Mouse (Mus musculus): Measurements from ENCODE around the gene A4gnt. TPM values are rescaled to one million over a fixed set of nuclear protein-coding genes. Genes with fewer than 3 reads are reported as not detected.
A peak's percentile ranks its signal among the peaks of the same experiment; 100 is the strongest.
"Not testable (repeated sequence)": the region's sequence is repeated elsewhere in the genome, so short reads cannot be mapped to it uniquely, and the experiment has no call there.

A4gnt gene
- total and polyA plus RNA-seq, 3 experiments, result not detected

- peaks cover 1% of the 10 kb centered on the region for H3K27me3 ChIP-seq (replicated peaks)
- H3K4me3 ChIP-seq (replicated peaks in 1 of 3; ENCODE audit: low read depth in 2 of 3, low read length in 2 of 3, poor library complexity in 1 of 3), result no peak overlapping the region
- H3K4me1 ChIP-seq (ENCODE audit: control insufficient read depth in 1 of 2, insufficient read depth in 2 of 2), result no peaks in the 10 kb centered on the region
- in situ Hi-C loops (cut with MboI; ENCODE audit: low pct_ligation_motif_present, low pct_unique_long_range_greater_than_20kb, low sequenced_read_pairs), result no loop called here
- no peak overlapping the region for H3K27ac ChIP-seq (ENCODE audit: insufficient read depth, low read depth)
- peaks cover 15 to 28% of the 10 kb centered on the region in 2 experiments for H3K36me3 ChIP-seq (replicated peaks in 1 of 2; ENCODE audit: control insufficient read depth in 1 of 2, insufficient read depth in 1 of 2, low read length in 1 of 2)
- H3K79me2 ChIP-seq (replicated peaks; ENCODE audit: control insufficient read depth, extremely low read depth, insufficient read depth, poor library complexity, severe bottlenecking), result no peaks in the 10 kb centered on the region
- no peak overlapping the region for H3K4me2 ChIP-seq (ENCODE audit: insufficient read depth, low read depth, poor library complexity, severe bottlenecking)
- TF ChIP-seq TCF12 (IDR thresholded peaks at IDR 0.05; ENCODE audit: low read depth, low read length) (no peak), RAD21 (IDR thresholded peaks at IDR 0.05; ENCODE audit: low read depth, low read length) (peak; percentile 40), USF1 (IDR thresholded peaks at IDR 0.05; ENCODE audit: low read depth, low read length) (no peak), ELF1 (IDR thresholded peaks at IDR 0.05; ENCODE audit: low read depth, low read length) (no peak), RCOR1 (conservative IDR thresholded peaks at IDR 0.05; ENCODE audit: low read depth, low read length) (no peak), MAFK (IDR thresholded peaks at IDR 0.05; ENCODE audit: insufficient replicate concordance, low read length) (no peak), CTCF (conservative IDR thresholded peaks at IDR 0.05 in 1 of 2, IDR thresholded peaks at IDR 0.05 in 1 of 2; ENCODE audit: low read depth in 2 of 2, low read length in 2 of 2) (peak; percentile 80 to 95), MXI1 (IDR thresholded peaks at IDR 0.05; ENCODE audit: low read depth, low read length) (no peak), ZKSCAN1 (IDR thresholded peaks at IDR 0.05; ENCODE audit: borderline replicate concordance, low read depth, low read length) (no peak), SMC3 (IDR thresholded peaks at IDR 0.05; ENCODE audit: low read depth, low read length) (peak; percentile 56), MEF2A (IDR thresholded peaks at IDR 0.05; ENCODE audit: borderline replicate concordance, low read depth, low read length) (no peak), HCFC1 (IDR thresholded peaks at IDR 0.05; ENCODE audit: low read depth, low read length) (no peak)
- DNase-seq (ENCODE audit: extremely low read depth), result peak; percentile 50
- H3K9ac ChIP-seq (ENCODE audit: insufficient read depth, low read depth), result no peak overlapping the region
- no peaks in the 10 kb centered on the region for H3K9me3 ChIP-seq (replicated peaks; ENCODE audit: low read length)
- dilution Hi-C loops (cut with MboI; ENCODE audit: extremely low pct_ligation_motif_present, extremely low pct_unique_long_range_greater_than_20kb, low sequenced_read_pairs), result no loop called here
These were observed 24.6 kb upstream of the A4gnt start for GRCm38 (mm10) chr9:99587505-99588202.

DNA sequence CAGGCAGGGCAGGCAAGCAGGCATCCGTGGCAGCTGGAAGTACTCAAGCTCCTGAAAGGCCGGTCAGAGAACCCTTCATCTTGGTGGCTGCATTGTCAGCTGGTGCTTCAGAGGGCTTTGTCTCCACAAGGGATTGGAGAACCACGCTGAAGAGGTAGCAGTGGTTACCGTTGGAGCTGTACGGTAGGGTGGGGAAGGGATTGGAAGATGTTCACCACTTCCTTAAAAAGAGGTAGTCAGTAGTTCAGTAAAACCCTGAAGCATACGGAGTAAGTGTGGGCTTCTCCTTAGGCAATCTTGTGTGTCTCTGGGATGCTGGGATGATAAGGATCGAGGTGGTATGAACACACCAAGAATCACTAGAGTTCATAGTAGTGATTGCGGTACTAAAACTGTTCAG, 21.2 kb upstream of the A4gnt start:
- TF ChIP-seq NRF1 (IDR thresholded peaks at IDR 0.05; ENCODE audit: low read depth, low read length) (no peak), ELF1 (IDR thresholded peaks at IDR 0.05; ENCODE audit: low read depth, low read length) (no peak), MEF2A (IDR thresholded peaks at IDR 0.05; ENCODE audit: borderline replicate concordance, low read depth, low read length) (no peak), IRF4 (IDR thresholded peaks at IDR 0.05; ENCODE audit: low read depth, low read length) (no peak), POLR2AphosphoS2 (IDR thresholded peaks at IDR 0.05; ENCODE audit: low read depth, low read length) (no peak), HCFC1 (IDR thresholded peaks at IDR 0.05; ENCODE audit: low read depth, low read length) (no peak), MYC (IDR thresholded peaks at IDR 0.05; ENCODE audit: low read depth, low read length) (no peak), JUN (IDR thresholded peaks at IDR 0.05; ENCODE audit: insufficient read depth, low read depth, low read length) (no peak), USF2 (conservative IDR thresholded peaks at IDR 0.05; ENCODE audit: low read depth, low read length) (no peak), ZNF384 (IDR thresholded peaks at IDR 0.05; ENCODE audit: low read depth, low read length) (no peak), JUND (conservative IDR thresholded peaks at IDR 0.05; ENCODE audit: low read depth, low read length) (no peak), MAZ (IDR thresholded peaks at IDR 0.05; ENCODE audit: low read depth, low read length) (no peak), SIN3A (IDR thresholded peaks at IDR 0.05; ENCODE audit: low read length) (no peak), USF1 (IDR thresholded peaks at IDR 0.05; ENCODE audit: low read depth, low read length) (no peak), UBTF (IDR thresholded peaks at IDR 0.05; ENCODE audit: low read depth, low read length) (no peak), TCF12 (IDR thresholded peaks at IDR 0.05; ENCODE audit: low read depth, low read length) (no peak), POLR2A (IDR thresholded peaks at IDR 0.05; ENCODE audit: low read depth, low read length) (no peak), TBP (conservative IDR thresholded peaks at IDR 0.05; ENCODE audit: low read depth, low read length) (no peak), CHD2 (IDR thresholded peaks at IDR 0.05; ENCODE audit: low read length) (no peak), MXI1 (IDR thresholded peaks at IDR 0.05; ENCODE audit: low read depth, low read length) (no peak)
- no peak overlapping the region for H3K4me2 ChIP-seq (ENCODE audit: insufficient read depth, low read depth, poor library complexity, severe bottlenecking)
- H3K9me3 ChIP-seq (replicated peaks; ENCODE audit: low read length), result no peaks in the 10 kb centered on the region
- H3K27ac ChIP-seq (ENCODE audit: insufficient read depth, low read depth), result no peak overlapping the region
- H3K4me3 ChIP-seq (replicated peaks in 1 of 3; ENCODE audit: low read depth in 2 of 3, low read length in 2 of 3, poor library complexity in 1 of 3), result no peak overlapping the region
- H3K79me2 ChIP-seq (replicated peaks; ENCODE audit: control insufficient read depth, extremely low read depth, insufficient read depth, poor library complexity, severe bottlenecking), result no peaks in the 10 kb centered on the region
- no peak for DNase-seq (ENCODE audit: extremely low read depth)
- H3K36me3 ChIP-seq (replicated peaks in 1 of 2; ENCODE audit: control insufficient read depth in 1 of 2, insufficient read depth in 1 of 2, low read length in 1 of 2), result no peaks in the 10 kb centered on the region
- no peak overlapping the region for H3K9ac ChIP-seq (ENCODE audit: insufficient read depth, low read depth)
- H3K27me3 ChIP-seq (replicated peaks), result peaks cover 1% of the 10 kb centered on the region
- dilution Hi-C loops (cut with MboI; ENCODE audit: extremely low pct_ligation_motif_present, extremely low pct_unique_long_range_greater_than_20kb, low sequenced_read_pairs), result no loop called here
- H3K4me1 ChIP-seq (ENCODE audit: control insufficient read depth in 1 of 2, insufficient read depth in 2 of 2), result no peaks in the 10 kb centered on the region
- in situ Hi-C loops (cut with MboI; ENCODE audit: low pct_ligation_motif_present, low pct_unique_long_range_greater_than_20kb, low sequenced_read_pairs), result no loop called here

GRCm38 (mm10) chr9:99599127-99599526, 13.2 kb upstream of the A4gnt start:
- in situ Hi-C loops (cut with MboI; ENCODE audit: low pct_ligation_motif_present, low pct_unique_long_range_greater_than_20kb, low sequenced_read_pairs); dilution Hi-C loops (cut with MboI; ENCODE audit: extremely low pct_ligation_motif_present, extremely low pct_unique_long_range_greater_than_20kb, low sequenced_read_pairs): not testable (repeated sequence)

More at GRCm38 (mm10) chr9:99599127-99599526, 13.2 kb upstream of the A4gnt start:
- not testable (repeated sequence) for H3K79me2 ChIP-seq (replicated peaks; ENCODE audit: control insufficient read depth, extremely low read depth, insufficient read depth, poor library complexity, severe bottlenecking); H3K4me3 ChIP-seq (replicated peaks in 1 of 3; ENCODE audit: low read depth in 2 of 3, low read length in 2 of 3, poor library complexity in 1 of 3); H3K27me3 ChIP-seq (replicated peaks); H3K36me3 ChIP-seq (replicated peaks in 1 of 2; ENCODE audit: control insufficient read depth in 1 of 2, insufficient read depth in 1 of 2, low read length in 1 of 2); H3K4me2 ChIP-seq (ENCODE audit: insufficient read depth, low read depth, poor library complexity, severe bottlenecking); H3K27ac ChIP-seq (ENCODE audit: insufficient read depth, low read depth); H3K4me1 ChIP-seq (ENCODE audit: control insufficient read depth in 1 of 2, insufficient read depth in 2 of 2); H3K9ac ChIP-seq (ENCODE audit: insufficient read depth, low read depth); H3K9me3 ChIP-seq (replicated peaks; ENCODE audit: low read length); DNase-seq (ENCODE audit: extremely low read depth)
